Mouse (Mus musculus) stomach, embryonic 15.5 days (tissue): Measurements from ENCODE around the gene Ints1. TPM values are rescaled to one million over a fixed set of nuclear protein-coding genes. Genes with fewer than 3 reads are reported as not detected.

Experiments
- ATAC-seq: fragments of 200-750 bp; cut with Nextera tagmentation; 2 replicates; pipeline ENCODE4 v1.8.0; 2017; ENCODE audit warnings: low read depth, moderate number of reproducible peaks, moderate TSS enrichment; ENCODE audit not compliant: insufficient read depth, low FRiP score
- H3K27ac ChIP-seq: fragments of 300-500 bp; sonication (generic); 2 replicates; pipeline ENCODE4 v1.5.1; 2015; ENCODE audit warnings: mild to moderate bottlenecking, inconsistent platforms
- H3K27me3 ChIP-seq: fragments of 300-500 bp; sonication (generic); replicated peaks from 2 replicates; pipeline ENCODE4 v1.6.1; 2015; ENCODE audit warnings: inconsistent platforms
- H3K36me3 ChIP-seq: fragments of 300-500 bp; sonication (generic); 2 replicates; pipeline ENCODE4 v1.6.1; 2015; ENCODE audit warnings: inconsistent platforms
- H3K4me1 ChIP-seq: fragments of 300-500 bp; sonication (generic); 2 replicates; pipeline ENCODE4 v1.6.1; 2015; ENCODE audit warnings: inconsistent platforms
- H3K4me2 ChIP-seq: fragments of 300-500 bp; sonication (generic); 2 replicates; pipeline ENCODE4 v1.6.1; 2015; ENCODE audit warnings: mild to moderate bottlenecking, inconsistent platforms
- H3K4me3 ChIP-seq: fragments of 300-500 bp; sonication (generic); replicated peaks from 2 replicates; pipeline ENCODE4 v1.5.1; 2015; ENCODE audit warnings: inconsistent platforms
- H3K9ac ChIP-seq: fragments of 300-500 bp; sonication (generic); 2 replicates; pipeline ENCODE4 v1.6.1; 2015; ENCODE audit warnings: inconsistent platforms
- H3K9me3 ChIP-seq: fragments of 300-500 bp; sonication (generic); 2 replicates; pipeline ENCODE4 v1.6.1; 2016; ENCODE audit warnings: inconsistent platforms
- WGBS: fragments of 180-500 bp; shearing (Covaris S2); methylation state at CpG from one replicate; pipeline ENCODE4 v1.1.7; 2015; 5-methylcytosine and 5-hydroxymethylcytosine counted together
- polyA plus RNA-seq: library from polyadenylated mRNA; unstranded; fragments of >200 nt; fragmentation: Nextera tagmentation; extraction: Ambion mirVana; gene quantifications from 2 replicates; pipeline ENCODE4 v1.2.1, GENCODE M21; 2015

Gene Ints1
- polyA plus RNA-seq, 1 experiment from 2014 or later = 19.2 TPM

- Histone ChIP-seq H3K4me3 (peak overlapping the region; percentile 40), H3K27ac (0 out of 2 replicates have a peak overlapping the region, but pooled peaks have one; percentile 26), H3K9ac (no peak overlapping the region), H3K36me3 (no peaks in the 10 kb centered on the region), H3K27me3 (0 out of 2 replicates have a peak, but pooled peaks cover 5% of the 10 kb centered on the region), H3K9me3 (no peaks in the 10 kb centered on the region), H3K4me2 (peak overlapping the region; percentile 43), H3K4me1 (peaks cover 5% of the 10 kb centered on the region; the same call in 1 of the 2 replicates)
- no peak for ATAC-seq
- WGBS = 57% methylated on average over 20 of the region's 20 CpGs
Measured at GRCm38 (mm10) chr5:139812398-139813125, 37.1 kb upstream of the Ints1 start.

GRCm38 (mm10) chr5:139811677-139812397 lies 36.4 kb upstream of the Ints1 start:
- H3K4me1 ChIP-seq = peaks cover 5% of the 10 kb centered on the region; the same call in 1 of the 2 replicates
- no peak overlapping the region for H3K4me3 ChIP-seq
- 0 out of 2 replicates have a peak, but pooled peaks cover 5% of the 10 kb centered on the region for H3K27me3 ChIP-seq
- no peaks in the 10 kb centered on the region for H3K36me3 ChIP-seq
- no peaks in the 10 kb centered on the region for H3K9me3 ChIP-seq
- peak overlapping the region; percentile 43; the same call in 1 of the 2 replicates for H3K4me2 ChIP-seq
- no peak for ATAC-seq
- H3K27ac ChIP-seq = peak overlapping the region; percentile 26; the same call in 1 of the 2 replicates
- WGBS = 65% methylated on average over 15 of the region's 15 CpGs
- no peak overlapping the region for H3K9ac ChIP-seq

- H3K4me1 ChIP-seq = peaks cover 14% of the 10 kb centered on the region; the same call in 1 of the 2 replicates
- H3K27me3 ChIP-seq = 0 out of 2 replicates have a peak, but pooled peaks cover 5% of the 10 kb centered on the region
- H3K9ac ChIP-seq = no peak overlapping the region
- 74% methylated on average over 4 of the region's 4 CpGs for WGBS
- H3K4me3 ChIP-seq = no peak overlapping the region
- H3K4me2 ChIP-seq = no peak overlapping the region
- H3K9me3 ChIP-seq = no peaks in the 10 kb centered on the region
- no peaks in the 10 kb centered on the region for H3K36me3 ChIP-seq
- no peak for ATAC-seq
- no peak overlapping the region for H3K27ac ChIP-seq
Measured at GRCm38 (mm10) chr5:139809397-139809796, 33.9 kb upstream of the Ints1 start.

- Histone ChIP-seq H3K4me1 (peaks cover 18% of the 10 kb centered on the region; the same call in 1 of the 2 replicates), H3K4me2 (no peak overlapping the region), H3K9me3 (no peaks in the 10 kb centered on the region), H3K9ac (no peak overlapping the region), H3K27me3 (no peaks in the 10 kb centered on the region), H3K27ac (no peak overlapping the region), H3K4me3 (no peak overlapping the region), H3K36me3 (peaks cover 9% of the 10 kb centered on the region; the same call in 1 of the 2 replicates)
- no peak; the same call in 1 of the 2 replicates for ATAC-seq
- 89% methylated on average over 8 of the region's 8 CpGs for WGBS
Measured at GRCm38 (mm10) chr5:139805924-139806323, 30.4 kb upstream of the Ints1 start.

GRCm38 (mm10) chr5:139804573-139805111 lies 29.2 kb upstream of the Ints1 start:
- Histone ChIP-seq H3K9ac (no peak overlapping the region), H3K4me3 (no peak overlapping the region), H3K4me2 (no peak overlapping the region), H3K4me1 (peaks cover 18% of the 10 kb centered on the region; the same call in 1 of the 2 replicates), H3K9me3 (no peaks in the 10 kb centered on the region), H3K27me3 (no peaks in the 10 kb centered on the region), H3K36me3 (peaks cover 20% of the 10 kb centered on the region; the same call in 1 of the 2 replicates), H3K27ac (peak overlapping the region; percentile 70)
- peak; percentile 32 for ATAC-seq
- 77% methylated on average over 11 of the region's 11 CpGs for WGBS

- peak overlapping the region; percentile 11 for H3K4me2 ChIP-seq
- peak overlapping the region; percentile 70 for H3K27ac ChIP-seq
- 6% methylated on average over 6 of the region's 6 CpGs for WGBS
- no peak overlapping the region for H3K4me3 ChIP-seq
- H3K9ac ChIP-seq = no peak overlapping the region
- peaks cover 18% of the 10 kb centered on the region; the same call in 1 of the 2 replicates for H3K4me1 ChIP-seq
- no peaks in the 10 kb centered on the region for H3K9me3 ChIP-seq
- peak; percentile 95 for ATAC-seq
- H3K27me3 ChIP-seq = no peaks in the 10 kb centered on the region
- peaks cover 23% of the 10 kb centered on the region; the same call in 1 of the 2 replicates for H3K36me3 ChIP-seq
Measured at GRCm38 (mm10) chr5:139804107-139804551, 28.7 kb upstream of the Ints1 start.

- Histone ChIP-seq H3K4me2 (peak overlapping the region; percentile 11), H3K36me3 (peaks cover 23% of the 10 kb centered on the region; the same call in 1 of the 2 replicates), H3K4me1 (peaks cover 18% of the 10 kb centered on the region; the same call in 1 of the 2 replicates), H3K9ac (no peak overlapping the region), H3K9me3 (no peaks in the 10 kb centered on the region), H3K4me3 (no peak overlapping the region), H3K27me3 (no peaks in the 10 kb centered on the region), H3K27ac (peak overlapping the region; percentile 17; the same call in 1 of the 2 replicates)
- 13% methylated on average over 12 of the region's 12 CpGs for WGBS
- peak; percentile 51 for ATAC-seq
Measured at GRCm38 (mm10) chr5:139803601-139804102, 28.2 kb upstream of the Ints1 start.

- Histone ChIP-seq H3K27me3 (no peaks in the 10 kb centered on the region), H3K4me2 (peak overlapping the region; percentile 11; the same call in 1 of the 2 replicates), H3K36me3 (peaks cover 23% of the 10 kb centered on the region; the same call in 1 of the 2 replicates), H3K9ac (no peak overlapping the region), H3K9me3 (no peaks in the 10 kb centered on the region), H3K4me3 (no peak overlapping the region), H3K4me1 (peaks cover 23% of the 10 kb centered on the region), H3K27ac (peak overlapping the region; percentile 31; the same call in 1 of the 2 replicates)
- 76% methylated on average over 8 of the region's 8 CpGs for whole genome bisulfite sequencing
- ATAC-seq = no peak
Measured at GRCm38 (mm10) chr5:139803165-139803564, 27.7 kb upstream of the Ints1 start.

- Histone ChIP-seq H3K4me3 (no peak overlapping the region), H3K27ac (no peak overlapping the region), H3K36me3 (peaks cover 23% of the 10 kb centered on the region; the same call in 1 of the 2 replicates), H3K4me2 (no peak overlapping the region), H3K27me3 (no peaks in the 10 kb centered on the region), H3K4me1 (peaks cover 35% of the 10 kb centered on the region), H3K9ac (no peak overlapping the region), H3K9me3 (no peaks in the 10 kb centered on the region)
- 93% methylated on average over 10 of the region's 10 CpGs for WGBS
- no peak for ATAC-seq
Measured at GRCm38 (mm10) chr5:139801880-139802279, 26.4 kb upstream of the Ints1 start.

GRCm38 (mm10) chr5:139801231-139801630 lies 25.8 kb upstream of the Ints1 start:
- H3K4me3 ChIP-seq = no peak overlapping the region
- H3K9me3 ChIP-seq = no peaks in the 10 kb centered on the region
- H3K27me3 ChIP-seq = no peaks in the 10 kb centered on the region
- H3K4me2 ChIP-seq = no peak overlapping the region
- H3K27ac ChIP-seq = no peak overlapping the region
- 94% methylated on average over 8 of the region's 8 CpGs for WGBS
- ATAC-seq = no peak
- no peak overlapping the region for H3K9ac ChIP-seq
- peaks cover 42% of the 10 kb centered on the region for H3K4me1 ChIP-seq
- peaks cover 23% of the 10 kb centered on the region; the same call in 1 of the 2 replicates for H3K36me3 ChIP-seq
